Mouse (Mus musculus) erythroblast, embryonic 14.5 days (primary cell): ENCODE measurements around the gene Phlda2. TPM values are rescaled to one million over a fixed set of nuclear protein-coding genes. Genes with fewer than 3 reads are reported as not detected.

ENCODE experiments used
- H3K27me3 ChIP-seq: 2 replicates; pipeline ENCODE4 v1.6.1; 2012; ENCODE audit warnings: inconsistent platforms; ENCODE audit not compliant: control insufficient read depth
- H3K36me3 ChIP-seq: 2 replicates; pipeline ENCODE4 v1.6.1; 2012; ENCODE audit warnings: mild to moderate bottlenecking, inconsistent platforms; ENCODE audit not compliant: control insufficient read depth
- H3K4me1 ChIP-seq: 2 replicates; pipeline ENCODE4 v1.6.1; 2012; ENCODE audit warnings: inconsistent platforms; ENCODE audit not compliant: control insufficient read depth
- H3K4me3 ChIP-seq: replicated peaks from 2 replicates; pipeline ENCODE3; 2012; ENCODE audit warnings: moderate library complexity, mild to moderate bottlenecking, inconsistent platforms
- H3K9me3 ChIP-seq: 2 replicates; pipeline ENCODE4 v1.6.1; 2012; ENCODE audit warnings: low read length, inconsistent platforms, mixed read lengths; ENCODE audit not compliant: control insufficient read depth
- GATA1 ChIP-seq: IDR thresholded peaks from 2 replicates; pipeline ENCODE4 v1.6.1; 2012; ENCODE audit warnings: low read length, inconsistent platforms, mixed read lengths
- TAL1 ChIP-seq: IDR thresholded peaks from 3 replicates; pipeline ENCODE4 v1.6.1; 2012; ENCODE audit warnings: low read length, inconsistent platforms, mixed read lengths
- polyA plus RNA-seq: library from polyadenylated mRNA; stranded (reverse); fragments of >175 nt; gene quantifications from 2 replicates; pipeline ENCODE4 v1.2.3, GENCODE M21; 2012

Phlda2 gene
- polyA plus RNA-seq, 1 experiment: 0.18 TPM

- Histone ChIP-seq H3K36me3 (no peaks in the 10 kb centered on the region), H3K4me1 (peaks cover 19% of the 10 kb centered on the region), H3K9me3 (peaks cover 14% of the 10 kb centered on the region), H3K27me3 (peaks cover 38% of the 10 kb centered on the region), H3K4me3 (no peak overlapping the region)
- TF ChIP-seq TAL1 (no peak), GATA1 (no peak)
These were observed 35.2 kb downstream of the Phlda2 start for GRCm38 (mm10) chr7:143467714-143468113.

GRCm38 (mm10) chr7:143466099-143466677 is 36.8 kb downstream of the Phlda2 start:
- peaks cover 24% of the 10 kb centered on the region for H3K4me1 ChIP-seq
- no peak overlapping the region for H3K4me3 ChIP-seq
- no peaks in the 10 kb centered on the region for H3K36me3 ChIP-seq
- peaks cover 25% of the 10 kb centered on the region for H3K9me3 ChIP-seq
- TF ChIP-seq TAL1 (no peak), GATA1 (no peak)
- peaks cover 53% of the 10 kb centered on the region for H3K27me3 ChIP-seq

GRCm38 (mm10) chr7:143464811-143465560 is 38.0 kb downstream of the Phlda2 start:
- TF ChIP-seq GATA1 (no peak), TAL1 (no peak)
- Histone ChIP-seq H3K36me3 (no peaks in the 10 kb centered on the region), H3K4me3 (peak overlapping the region; percentile 43), H3K27me3 (peaks cover 63% of the 10 kb centered on the region), H3K9me3 (peaks cover 36% of the 10 kb centered on the region), H3K4me1 (peaks cover 31% of the 10 kb centered on the region)

- H3K27me3 ChIP-seq: peaks cover 74% of the 10 kb centered on the region
- no peak overlapping the region for H3K4me3 ChIP-seq
- TF ChIP-seq GATA1 (no peak), TAL1 (no peak)
These were observed 39.0 kb downstream of the Phlda2 start for GRCm38 (mm10) chr7:143463865-143464415.

GRCm38 (mm10) chr7:143462516-143462915 is 40.4 kb downstream of the Phlda2 start:
- TF ChIP-seq TAL1: no peak
- no peak for TF ChIP-seq GATA1
- H3K27me3 ChIP-seq: peaks cover 88% of the 10 kb centered on the region
- H3K4me3 ChIP-seq: no peak overlapping the region
- peaks cover 28% of the 10 kb centered on the region for H3K4me1 ChIP-seq
- H3K9me3 ChIP-seq: peaks cover 50% of the 10 kb centered on the region
- no peaks in the 10 kb centered on the region for H3K36me3 ChIP-seq

More at GRCm38 (mm10) chr7:143463865-143464415, 39.0 kb downstream of the Phlda2 start:
- H3K4me1 ChIP-seq: peaks cover 28% of the 10 kb centered on the region
- no peaks in the 10 kb centered on the region for H3K36me3 ChIP-seq
- H3K9me3 ChIP-seq: peaks cover 46% of the 10 kb centered on the region

- H3K4me1 ChIP-seq: peaks cover 28% of the 10 kb centered on the region
- peaks cover 50% of the 10 kb centered on the region for H3K9me3 ChIP-seq
- H3K4me3 ChIP-seq: no peak overlapping the region
- no peak for TF ChIP-seq GATA1
- no peak for TF ChIP-seq TAL1
- peaks cover 94% of the 10 kb centered on the region for H3K27me3 ChIP-seq
- no peaks in the 10 kb centered on the region for H3K36me3 ChIP-seq
These were observed 41.0 kb downstream of the Phlda2 start for GRCm38 (mm10) chr7:143461920-143462319.

- peaks cover 97% of the 10 kb centered on the region for H3K27me3 ChIP-seq
- TF ChIP-seq GATA1 (no peak), TAL1 (no peak)
- peak overlapping the region; percentile 41 for H3K4me3 ChIP-seq
These were observed 41.6 kb downstream of the Phlda2 start for GRCm38 (mm10) chr7:143461294-143461870.

GRCm38 (mm10) chr7:143460874-143461273 is 42.1 kb downstream of the Phlda2 start, which contains the start of gene Cdkn1c:
Gene Cdkn1c, minus strand, starts transcription at chr7:143461050.
- TF ChIP-seq TAL1 (no peak), GATA1 (no peak)
- H3K4me3 ChIP-seq: peak within 1 kb of the TSS; percentile 51
- H3K27me3 ChIP-seq: peaks cover 96% of the 10 kb centered on the region
- peaks cover 50% of the 10 kb centered on the region for H3K9me3 ChIP-seq
- peaks cover 25% of the 10 kb centered on the region for H3K4me1 ChIP-seq
- no peaks in the 10 kb centered on the region for H3K36me3 ChIP-seq

More at GRCm38 (mm10) chr7:143461294-143461870, 41.6 kb downstream of the Phlda2 start:
- no peaks in the 10 kb centered on the region for H3K36me3 ChIP-seq
- H3K4me1 ChIP-seq: peaks cover 28% of the 10 kb centered on the region
- peaks cover 50% of the 10 kb centered on the region for H3K9me3 ChIP-seq
